Mouse (Mus musculus): ENCODE measurements at regions not wholly inside any gene's neighbourhood (a gene's known extent, or its start where the extent isn't known, plus 50 kb on each side); places are given as distances from the start of the nearest gene placed in this dataset.

DNA sequence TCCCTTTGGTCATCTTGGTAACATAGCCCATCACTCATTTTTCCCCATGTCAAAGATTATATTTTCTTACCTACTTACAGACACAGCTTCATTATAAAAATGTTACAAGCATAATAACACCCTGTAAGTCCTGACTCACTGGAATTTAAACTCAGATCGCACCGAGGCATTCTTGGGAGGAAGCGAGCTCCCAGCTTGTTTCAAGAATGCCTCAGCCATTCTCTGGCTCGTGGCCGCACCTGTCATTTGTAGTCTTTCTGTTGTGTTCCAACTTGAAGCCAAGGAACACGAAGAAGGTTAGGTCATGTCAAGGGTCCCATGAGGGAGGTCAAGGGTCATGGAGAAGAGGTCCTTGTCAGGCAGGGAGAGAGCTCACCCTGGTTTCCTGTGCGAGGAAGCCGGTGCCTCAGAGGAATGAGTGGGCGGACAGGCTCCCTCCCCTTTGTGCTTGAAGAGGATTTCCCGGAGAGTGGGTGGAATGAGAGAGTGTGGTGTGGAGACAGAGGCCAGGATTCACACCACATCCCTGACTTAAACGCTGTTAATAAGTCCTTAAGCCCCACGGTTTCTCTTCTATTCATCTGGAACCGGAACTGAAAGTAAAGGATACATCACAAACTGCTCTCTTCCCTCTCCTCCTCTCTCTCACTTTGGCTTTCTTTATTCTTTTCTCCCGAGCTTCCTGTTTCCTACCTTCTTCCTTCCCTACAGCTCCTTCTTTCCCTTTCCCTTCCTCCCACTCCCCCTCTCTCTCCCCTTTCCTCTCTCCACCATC, 177.8 kb downstream of the Maf start:
- 29% methylated on average over 14 of the region's 14 CpGs for WGBS (ENCODE audit: insufficient replicate concordance)
- H3K9ac ChIP-seq (replicated peaks): no peak overlapping the region
- peak overlapping the region; percentile 11; the same call in 1 of the 2 replicates for H3K4me2 ChIP-seq (ENCODE audit: low read depth, low read length)
- H3K4me1 ChIP-seq (ENCODE audit: insufficient read depth): no peaks in the 10 kb centered on the region
- H3K9me3 ChIP-seq (ENCODE audit: low read length): no peaks in the 10 kb centered on the region
- no peak for TF ChIP-seq CTCF (IDR thresholded peaks at IDR 0.05; ENCODE audit: low read depth)
- TF ChIP-seq EP300 (IDR thresholded peaks at IDR 0.05; ENCODE audit: low read depth): no peak
- no peaks in the 10 kb centered on the region for H3K27me3 ChIP-seq (ENCODE audit: insufficient read depth, low read length)
- no peaks in the 10 kb centered on the region for H3K36me3 ChIP-seq (replicated peaks; ENCODE audit: insufficient read depth, low read length)
- DNase-seq: peak; percentile 27
- no peak overlapping the region for H3K4me3 ChIP-seq (ENCODE audit: low read depth, low read length)
- peak; percentile 19; the same call in 1 of the 2 replicates for ATAC-seq
- H3K27ac ChIP-seq (ENCODE audit: low read depth): no peak overlapping the region

DNA sequence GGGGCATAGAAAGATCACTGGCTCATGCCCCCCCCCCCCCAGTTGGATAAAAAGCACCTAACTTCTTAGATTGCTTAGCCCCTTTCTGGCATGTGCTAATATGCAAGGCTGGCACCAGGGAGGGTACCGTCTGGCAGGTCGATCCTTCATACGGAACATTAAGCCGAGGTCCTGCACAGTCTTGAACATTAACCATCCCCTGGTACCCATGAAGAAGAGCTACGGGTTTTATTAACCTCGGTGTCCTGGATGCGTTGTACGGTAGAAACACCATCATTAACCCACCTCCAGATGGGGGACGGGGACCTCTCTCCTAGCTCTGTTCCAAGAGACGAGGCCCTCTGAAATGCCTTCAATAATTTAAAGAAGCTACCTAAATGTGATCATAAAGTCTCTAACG, 178.7 kb downstream of the Maf start:
- H3K27ac ChIP-seq (ENCODE audit: low read depth): no peak overlapping the region
- DNase-seq (no peak), ATAC-seq (no peak)
- no peaks in the 10 kb centered on the region for H3K27me3 ChIP-seq (ENCODE audit: insufficient read depth, low read length)
- no peak overlapping the region for H3K9ac ChIP-seq (replicated peaks)
- no peaks in the 10 kb centered on the region for H3K9me3 ChIP-seq (ENCODE audit: low read length)
- H3K4me3 ChIP-seq (ENCODE audit: low read depth, low read length): no peak overlapping the region
- WGBS (ENCODE audit: insufficient replicate concordance): 88% methylated on average over 11 of the region's 11 CpGs
- TF ChIP-seq CTCF (IDR thresholded peaks at IDR 0.05; ENCODE audit: low read depth) (no peak), EP300 (IDR thresholded peaks at IDR 0.05; ENCODE audit: low read depth) (no peak)
- no peak overlapping the region for H3K4me2 ChIP-seq (ENCODE audit: low read depth, low read length)
- H3K36me3 ChIP-seq (replicated peaks; ENCODE audit: insufficient read depth, low read length): no peaks in the 10 kb centered on the region
- no peaks in the 10 kb centered on the region for H3K4me1 ChIP-seq (ENCODE audit: insufficient read depth)

DNA sequence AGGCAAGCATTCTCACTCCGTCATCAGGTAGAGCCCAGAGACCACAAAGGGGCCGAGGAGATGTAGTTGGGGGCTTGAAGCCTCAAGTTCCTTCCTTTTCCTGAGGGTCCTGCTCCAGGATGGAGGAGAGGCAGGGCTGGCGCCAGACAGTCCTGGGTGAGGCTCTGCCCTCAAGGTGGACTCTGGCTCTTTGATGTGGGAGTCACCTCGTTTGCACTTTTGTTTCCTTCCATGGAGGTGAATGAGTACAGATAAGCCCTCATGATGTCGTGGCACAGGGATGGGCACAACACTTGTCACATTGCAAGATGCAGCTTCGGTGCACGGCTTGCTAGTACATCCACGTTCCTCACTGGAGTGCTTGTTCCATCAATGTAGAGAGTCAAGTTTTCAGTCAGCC, 182.4 kb downstream of the Maf start:
- WGBS (ENCODE audit: insufficient replicate concordance): 66% methylated on average over 8 of the region's 8 CpGs
- Histone ChIP-seq H3K4me2 (ENCODE audit: low read depth, low read length) (no peak overlapping the region), H3K27me3 (ENCODE audit: insufficient read depth, low read length) (no peaks in the 10 kb centered on the region), H3K9ac (replicated peaks) (no peak overlapping the region), H3K4me3 (ENCODE audit: low read depth, low read length) (no peak overlapping the region), H3K27ac (ENCODE audit: low read depth) (no peak overlapping the region), H3K9me3 (ENCODE audit: low read length) (no peaks in the 10 kb centered on the region), H3K36me3 (replicated peaks; ENCODE audit: insufficient read depth, low read length) (no peaks in the 10 kb centered on the region), H3K4me1 (ENCODE audit: insufficient read depth) (no peaks in the 10 kb centered on the region)
- ATAC-seq: no peak
- TF ChIP-seq CTCF (IDR thresholded peaks at IDR 0.05; ENCODE audit: low read depth) (no peak), EP300 (IDR thresholded peaks at IDR 0.05; ENCODE audit: low read depth) (no peak)
- DNase-seq: no peak

DNA sequence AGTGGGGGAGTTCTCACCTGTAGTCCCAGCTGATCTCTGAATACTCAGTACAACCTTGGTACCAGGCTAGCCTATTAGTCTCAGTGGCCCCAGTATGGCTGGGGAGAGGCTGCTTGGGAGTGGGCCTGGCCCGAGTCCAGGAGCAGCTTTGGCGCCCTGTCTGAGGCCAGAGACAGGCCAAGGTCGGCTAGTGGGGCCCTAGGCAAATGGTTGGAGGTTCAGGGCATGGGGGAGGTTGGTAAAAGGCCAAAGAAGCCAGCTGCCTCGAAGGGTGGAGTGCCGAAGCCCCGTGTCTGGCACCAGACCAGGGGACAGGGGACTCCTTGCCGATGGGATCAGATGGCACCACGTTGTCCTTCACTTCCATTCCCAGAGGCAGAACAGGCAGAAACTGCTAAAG, 182.9 kb downstream of the Maf start:
- Histone ChIP-seq H3K9me3 (ENCODE audit: low read length) (no peaks in the 10 kb centered on the region), H3K27me3 (ENCODE audit: insufficient read depth, low read length) (no peaks in the 10 kb centered on the region), H3K4me1 (ENCODE audit: insufficient read depth) (no peaks in the 10 kb centered on the region), H3K36me3 (replicated peaks; ENCODE audit: insufficient read depth, low read length) (no peaks in the 10 kb centered on the region), H3K4me2 (ENCODE audit: low read depth, low read length) (no peak overlapping the region), H3K9ac (replicated peaks) (no peak overlapping the region), H3K27ac (ENCODE audit: low read depth) (no peak overlapping the region), H3K4me3 (ENCODE audit: low read depth, low read length) (no peak overlapping the region)
- no peak for ATAC-seq
- TF ChIP-seq EP300 (IDR thresholded peaks at IDR 0.05; ENCODE audit: low read depth) (no peak), CTCF (IDR thresholded peaks at IDR 0.05; ENCODE audit: low read depth) (no peak)
- no peak for DNase-seq
- WGBS (ENCODE audit: insufficient replicate concordance): 60% methylated on average over 8 of the region's 8 CpGs

DNA sequence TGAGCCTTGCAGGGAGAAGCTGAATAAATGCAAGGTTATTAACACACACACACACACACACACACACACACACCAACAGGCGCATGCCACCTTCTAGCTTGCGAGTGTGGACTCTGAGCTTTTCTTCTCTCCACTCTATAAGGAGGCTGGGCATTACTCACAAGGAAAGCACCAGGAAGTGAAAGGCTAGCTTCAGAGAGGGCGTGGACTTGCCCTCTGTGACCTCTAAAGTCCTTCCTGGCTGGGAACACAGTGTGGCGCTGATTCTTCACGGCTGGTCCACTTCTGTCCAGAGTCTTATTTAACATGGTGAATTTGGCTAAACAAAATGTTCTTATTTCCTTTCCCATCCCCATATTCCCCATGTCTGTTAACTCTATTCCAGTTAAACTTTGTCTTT, 185.1 kb downstream of the Maf start:
- 0 out of 2 replicates have a peak, but pooled peaks have one; percentile 25 for ATAC-seq

DNA sequence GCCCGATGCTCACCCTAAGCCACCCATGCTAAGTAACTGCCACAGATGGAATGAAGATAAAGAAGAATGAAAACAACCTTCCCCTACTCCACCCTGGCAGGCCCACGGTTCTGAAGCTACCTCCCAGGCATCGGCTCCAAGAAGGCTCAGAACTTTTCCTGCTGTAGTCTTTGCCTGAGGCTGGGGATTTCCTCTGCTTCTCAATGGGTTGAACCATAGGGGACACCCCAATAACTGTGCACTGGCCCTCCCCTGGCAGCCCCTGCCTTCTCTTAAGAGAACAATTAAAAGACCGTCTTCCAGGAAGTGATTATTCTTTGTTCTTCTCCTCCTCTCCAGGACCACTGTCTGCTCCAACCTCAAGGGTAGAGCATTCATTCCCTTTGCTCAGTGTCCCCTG, 191.9 kb downstream of the Maf start:
- no peaks in the 10 kb centered on the region for H3K9me3 ChIP-seq (ENCODE audit: low read length)
- no peak overlapping the region for H3K27ac ChIP-seq (ENCODE audit: low read depth)
- no peak for TF ChIP-seq EP300 (IDR thresholded peaks at IDR 0.05; ENCODE audit: low read depth)
- no peak for TF ChIP-seq CTCF (IDR thresholded peaks at IDR 0.05; ENCODE audit: low read depth)
- no peaks in the 10 kb centered on the region for H3K4me1 ChIP-seq (ENCODE audit: insufficient read depth)
- H3K4me2 ChIP-seq (ENCODE audit: low read depth, low read length): no peak overlapping the region
- no peaks in the 10 kb centered on the region for H3K36me3 ChIP-seq (replicated peaks; ENCODE audit: insufficient read depth, low read length)
- H3K27me3 ChIP-seq (ENCODE audit: insufficient read depth, low read length): no peaks in the 10 kb centered on the region
- 40% methylated on average over 4 of the region's 4 CpGs for WGBS (ENCODE audit: insufficient replicate concordance)
- ATAC-seq: no peak
- no peak overlapping the region for H3K9ac ChIP-seq (replicated peaks)
- DNase-seq: no peak
- H3K4me3 ChIP-seq (ENCODE audit: low read depth, low read length): no peak overlapping the region

More for the DNA sequence above, 185.1 kb downstream of the Maf start:
- H3K36me3 ChIP-seq (replicated peaks; ENCODE audit: insufficient read depth, low read length): no peaks in the 10 kb centered on the region
- no peak overlapping the region for H3K9ac ChIP-seq (replicated peaks)
- H3K4me1 ChIP-seq (ENCODE audit: insufficient read depth): no peaks in the 10 kb centered on the region
- H3K4me3 ChIP-seq (ENCODE audit: low read depth, low read length): no peak overlapping the region
- H3K4me2 ChIP-seq (ENCODE audit: low read depth, low read length): no peak overlapping the region
- 62% methylated on average over 5 of the region's 5 CpGs for WGBS (ENCODE audit: insufficient replicate concordance)
- no peaks in the 10 kb centered on the region for H3K27me3 ChIP-seq (ENCODE audit: insufficient read depth, low read length)
- H3K9me3 ChIP-seq (ENCODE audit: low read length): no peaks in the 10 kb centered on the region
- no peak overlapping the region for H3K27ac ChIP-seq (ENCODE audit: low read depth)
- TF ChIP-seq EP300 (IDR thresholded peaks at IDR 0.05; ENCODE audit: low read depth): no peak
- peak; percentile 19; the same call in 1 of the 2 replicates for TF ChIP-seq CTCF (IDR thresholded peaks at IDR 0.05; ENCODE audit: low read depth)
- no peak for DNase-seq

Measured in liver, postnatal 0 days (tissue).